Mouse (Mus musculus) megakaryocyte, adult 5-6 weeks (primary cell): ENCODE measurements around the gene Pdgfa. TPM values are rescaled to one million over a fixed set of nuclear protein-coding genes. Genes with fewer than 3 reads are reported as not detected.

ENCODE experiments used
- ATAC-seq: 2 replicates; pipeline ENCODE4 v1.8.0; 2016; ENCODE audit warnings: mild to moderate bottlenecking, inconsistent platforms; ENCODE audit not compliant: poor library complexity, severe bottlenecking
- total RNA-seq, 2 experiments: library from RNA; stranded (forward) in 1 of 2; stranded (reverse) in 1 of 2; fragments of 153-499, 151-499 nt in 1 of 2; fragments of 221-1000, 200-1000 nt in 1 of 2; gene quantifications; 2 replicates each; pipeline versions ENCODE4 v1.2.3 to v1.2.4; 2015 to 2017

Gene Pdgfa
- 0.13 and 0.75 TPM in 2 replicates for total RNA-seq (2015)
- 0.07 and 0.12 TPM in 2 replicates for total RNA-seq (2017)

DNA sequence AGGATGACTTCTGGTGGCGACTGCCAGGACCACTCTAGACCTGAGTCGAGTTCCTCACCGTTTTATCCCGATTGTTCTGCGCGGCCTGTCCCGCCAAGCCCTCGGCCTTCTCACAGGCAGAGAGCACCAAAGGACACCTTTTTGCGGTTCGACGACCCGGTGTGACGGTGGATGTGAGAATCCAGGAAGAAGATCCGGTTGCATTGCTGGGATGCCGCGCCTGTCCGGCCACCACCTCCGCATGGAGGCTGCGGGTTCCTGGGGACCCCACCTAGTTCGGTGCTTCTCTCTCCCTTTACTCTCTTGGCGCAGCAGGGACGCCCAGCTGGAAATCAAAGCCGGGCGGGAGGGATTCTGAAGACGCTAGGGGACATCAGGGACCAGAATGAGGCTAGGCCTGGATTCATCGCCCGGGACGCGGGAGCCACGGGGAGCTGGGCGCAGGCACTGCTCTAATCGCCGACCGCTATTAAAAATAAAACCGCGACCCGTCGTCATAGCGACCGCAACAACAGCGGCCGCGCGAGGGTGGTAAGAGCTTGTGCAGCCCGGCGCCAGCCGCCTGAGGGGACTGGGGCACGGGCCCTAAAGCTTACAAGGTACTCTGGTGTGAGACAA lies at the start of gene Pdgfa:
Gene Pdgfa (minus strand): TSS at position 200 of the 618 bp plus-strand sequence.
- ATAC-seq, result peak; percentile 36; the same call in 1 of the 2 replicates

DNA sequence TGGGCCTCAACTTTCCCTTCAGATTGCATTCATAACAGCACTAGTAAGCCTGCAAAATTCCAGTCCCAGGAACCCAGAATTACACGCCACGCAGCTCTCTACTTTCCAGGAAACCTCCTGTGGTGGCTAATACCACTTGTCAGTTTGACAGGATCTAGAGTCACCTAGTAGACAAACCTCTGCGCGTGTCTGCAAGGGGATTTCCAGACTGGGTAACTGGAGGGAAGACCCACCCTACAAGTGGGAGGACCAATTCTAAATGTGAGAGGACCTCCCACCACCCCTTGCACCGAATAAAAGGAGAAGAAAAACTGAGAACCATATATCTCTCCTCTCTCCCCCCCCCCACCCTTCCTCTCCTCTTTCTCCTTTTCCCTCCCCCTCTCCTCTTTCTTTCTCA lies 49.5 kb upstream of the Pdgfa start:
- no peak for ATAC-seq

- no peak for ATAC-seq
Measured at GRCm38 (mm10) chr5:139043546-139043945, 46.4 kb upstream of the Pdgfa start.

GRCm38 (mm10) chr5:139042299-139042698 lies 45.1 kb upstream of the Pdgfa start:
- ATAC-seq, result peak; percentile 80

GRCm38 (mm10) chr5:139035171-139035570 lies 38.0 kb upstream of the Pdgfa start:
- no peak for ATAC-seq

DNA sequence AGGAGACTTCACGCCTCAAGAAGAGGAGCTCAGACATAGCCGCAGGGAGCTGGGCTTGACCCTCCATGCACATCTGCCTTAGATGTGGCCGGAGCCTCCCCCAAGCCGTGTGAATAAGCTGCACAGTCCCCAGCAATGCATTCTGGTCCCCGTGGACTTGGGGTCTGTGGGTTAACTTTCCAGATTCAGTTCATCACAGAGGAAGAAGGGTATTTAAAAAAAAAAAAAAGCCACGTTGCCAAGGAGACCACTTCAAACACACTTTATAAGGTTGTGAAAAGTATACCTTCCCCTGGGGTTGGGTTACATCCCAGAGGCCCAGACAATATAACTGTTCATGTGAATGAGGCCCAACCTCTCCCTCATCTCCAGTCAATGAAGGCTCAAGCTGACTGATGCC lies 37.6 kb upstream of the Pdgfa start:
- no peak for ATAC-seq

DNA sequence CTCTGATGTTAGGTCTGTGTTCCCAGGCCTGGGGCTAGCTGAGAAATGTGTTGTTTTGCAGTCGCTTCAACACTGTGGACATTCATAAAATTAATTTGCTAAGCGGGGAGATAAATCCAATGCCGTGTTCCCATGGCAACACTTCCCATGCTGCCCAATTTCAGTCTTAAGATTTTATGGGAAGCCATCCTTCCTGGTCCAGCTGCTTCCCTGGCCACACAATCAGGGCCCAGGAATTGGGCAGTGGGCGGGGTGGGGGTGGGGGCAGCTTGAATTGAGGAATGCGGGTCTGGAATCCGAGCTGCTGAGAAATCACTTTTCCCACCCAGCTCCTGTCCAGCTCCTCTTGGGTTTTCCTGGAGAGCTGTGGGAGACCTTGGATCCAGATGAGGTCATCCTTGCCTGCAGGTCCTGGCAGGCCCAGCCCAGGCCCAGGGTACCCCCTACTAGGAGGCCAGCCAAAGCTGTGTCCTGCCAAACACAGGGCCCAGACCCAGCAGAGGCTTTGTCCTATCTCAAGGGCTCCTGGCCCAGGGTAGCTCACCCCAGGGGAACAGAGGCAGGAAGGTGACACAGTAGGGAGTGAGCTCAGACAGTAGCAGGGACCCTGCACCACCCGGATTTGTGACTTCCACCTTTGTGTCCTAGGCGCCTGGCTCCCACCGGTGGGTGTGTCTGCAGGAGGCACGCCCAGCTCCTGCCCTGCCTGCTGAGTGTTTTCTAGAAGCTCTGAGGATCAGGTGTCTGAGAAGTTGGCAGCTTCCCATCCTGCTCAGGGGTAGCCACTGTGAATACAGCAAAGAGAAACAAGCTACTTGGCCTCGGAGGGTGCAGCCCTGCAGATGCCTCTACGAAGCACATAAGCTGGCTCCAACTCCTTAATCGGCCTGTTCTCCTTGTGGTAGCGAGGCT lies 36.5 kb upstream of the Pdgfa start:
- ATAC-seq, result no peak

GRCm38 (mm10) chr5:139027603-139028002 lies 30.4 kb upstream of the Pdgfa start:
- ATAC-seq, result no peak

GRCm38 (mm10) chr5:139024351-139025105 lies 27.4 kb upstream of the Pdgfa start:
- ATAC-seq, result peak; percentile 91

DNA sequence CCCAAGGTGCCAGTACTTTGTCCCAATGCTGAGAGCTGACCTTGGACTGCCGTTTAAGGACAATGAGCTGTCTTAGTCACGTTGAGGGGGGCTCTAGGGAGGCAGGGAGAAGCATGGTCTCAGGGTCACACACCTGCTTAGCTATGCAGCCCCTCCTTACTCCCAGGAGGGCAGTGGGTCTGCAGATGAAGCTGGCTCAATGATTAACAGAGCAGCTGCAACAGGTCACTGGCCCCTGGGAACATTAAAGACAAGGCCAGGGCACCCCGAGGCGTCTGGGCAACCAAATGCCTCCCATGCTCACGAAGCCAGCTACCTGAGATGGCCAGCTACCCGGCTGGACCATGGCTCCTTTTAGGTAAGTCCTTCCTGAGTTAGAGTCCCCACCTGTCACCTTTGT lies 23.4 kb upstream of the Pdgfa start:
- ATAC-seq, result no peak

- peak; percentile 44 for ATAC-seq
Measured at GRCm38 (mm10) chr5:139017371-139018124, 20.4 kb upstream of the Pdgfa start.

DNA sequence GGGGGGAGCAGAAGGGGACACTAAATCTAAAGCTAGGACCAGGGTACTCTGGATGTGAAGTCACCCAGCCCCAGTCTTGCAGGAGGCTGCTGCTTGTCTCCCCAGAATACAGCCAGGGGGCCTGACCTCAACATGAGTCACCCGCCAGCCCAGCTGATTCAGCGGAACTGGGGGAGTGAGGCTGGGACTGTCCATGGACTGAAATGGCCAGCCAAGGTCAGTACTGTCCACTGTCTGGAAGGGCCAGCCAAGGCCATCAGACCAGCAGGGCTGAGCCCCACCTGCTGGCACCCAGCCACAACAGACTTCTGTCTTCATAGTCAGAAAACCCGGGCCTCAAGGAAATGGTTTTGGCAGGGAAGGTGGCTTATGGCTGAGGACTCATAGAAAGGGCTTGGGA lies 17.9 kb upstream of the Pdgfa start:
- 0 out of 2 replicates have a peak, but pooled peaks have one; percentile 32 for ATAC-seq

GRCm38 (mm10) chr5:139010649-139011048 lies 13.5 kb upstream of the Pdgfa start:
- ATAC-seq, result no peak

- no peak for ATAC-seq
Measured at GRCm38 (mm10) chr5:139007141-139007775, 10.1 kb upstream of the Pdgfa start.

DNA sequence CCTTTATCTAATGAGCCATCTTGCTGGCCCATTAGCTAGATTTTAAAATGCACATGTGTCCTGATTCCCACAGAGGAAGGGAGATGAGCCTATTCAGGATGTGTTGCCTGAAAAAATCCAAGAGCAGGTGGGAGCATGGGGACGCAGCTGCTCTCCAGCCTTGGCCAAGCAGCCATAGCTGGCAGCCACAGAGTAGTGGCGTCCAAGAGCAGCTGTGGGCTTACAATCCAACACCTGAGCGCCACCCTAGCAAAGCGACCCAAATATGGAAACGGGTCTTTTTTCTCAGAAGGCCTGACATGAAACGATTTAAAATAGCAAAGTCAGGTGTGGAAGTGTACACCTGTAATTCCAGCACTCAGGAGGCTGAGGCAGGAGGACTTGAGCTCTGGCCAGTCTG lies 7.4 kb upstream of the Pdgfa start:
- no peak for ATAC-seq

- no peak for ATAC-seq
Measured at GRCm38 (mm10) chr5:138999716-139000115, 2.5 kb upstream of the Pdgfa start.

- ATAC-seq, result no peak
Measured at GRCm38 (mm10) chr5:138997936-138998580, 888 bp upstream of the Pdgfa start.

DNA sequence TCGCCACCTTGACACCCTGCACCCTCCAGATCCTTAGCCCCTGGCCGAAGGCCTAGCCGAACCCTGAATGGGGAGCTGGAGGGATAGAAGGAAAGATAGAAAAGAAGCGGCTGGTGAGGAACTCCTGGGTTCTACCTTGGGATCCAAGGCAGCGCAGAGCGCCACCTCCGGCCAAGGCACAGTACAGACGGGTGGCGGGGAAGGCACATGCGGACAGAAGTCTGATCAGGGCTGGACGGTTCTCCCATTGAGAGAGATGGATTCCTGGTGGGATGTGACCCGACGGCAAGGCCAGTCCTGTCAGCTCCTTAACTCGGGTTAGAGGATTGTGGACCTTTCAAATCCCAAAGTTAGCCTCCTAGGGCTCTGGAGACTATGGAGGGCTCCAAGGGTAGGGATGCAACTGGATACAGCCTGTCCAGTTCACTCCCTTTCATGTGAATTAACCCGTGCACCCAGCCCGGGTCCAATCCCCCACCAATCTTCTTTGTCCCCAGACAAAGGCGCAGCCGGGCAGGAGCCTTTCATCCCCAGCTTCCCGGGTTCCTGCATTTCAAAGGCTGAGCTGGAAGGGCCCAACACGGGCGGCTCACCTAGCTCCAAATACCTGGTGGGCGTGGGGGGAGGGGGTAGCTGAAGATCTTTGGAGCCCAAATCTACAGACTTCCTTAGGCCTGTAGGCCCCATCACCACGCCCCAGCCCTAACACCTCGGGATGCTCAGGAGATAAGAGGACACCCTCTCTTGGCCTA lies 672 bp downstream of the Pdgfa start:
- ATAC-seq, result no peak
